Mouse (Mus musculus): ENCODE measurements at regions not wholly inside any gene's neighbourhood (a gene's known extent, or its start where the extent isn't known, plus 50 kb on each side); places are given as distances from the start of the nearest gene placed in this dataset.

DNA sequence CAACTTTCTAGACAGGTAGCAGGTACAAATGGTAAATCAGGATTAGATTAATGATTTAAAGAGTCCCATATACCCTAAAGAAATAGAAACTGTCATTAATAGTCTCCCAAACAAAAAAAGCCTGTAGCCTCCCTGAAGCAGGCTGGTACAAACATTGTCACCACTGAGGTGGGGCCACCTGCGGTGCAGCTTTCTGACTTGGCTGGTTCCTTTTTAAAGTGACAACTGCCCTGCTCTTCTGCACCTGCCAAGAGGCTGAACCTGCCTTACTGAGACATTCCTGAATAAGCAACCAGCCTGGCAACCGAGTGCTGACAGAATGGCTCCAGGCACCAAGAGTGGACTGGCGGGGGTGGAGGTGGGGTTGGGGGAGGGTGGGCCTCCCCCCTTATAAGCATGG, 687.0 kb upstream of the Vrk2 start:
- no peak for DNase-seq

DNA sequence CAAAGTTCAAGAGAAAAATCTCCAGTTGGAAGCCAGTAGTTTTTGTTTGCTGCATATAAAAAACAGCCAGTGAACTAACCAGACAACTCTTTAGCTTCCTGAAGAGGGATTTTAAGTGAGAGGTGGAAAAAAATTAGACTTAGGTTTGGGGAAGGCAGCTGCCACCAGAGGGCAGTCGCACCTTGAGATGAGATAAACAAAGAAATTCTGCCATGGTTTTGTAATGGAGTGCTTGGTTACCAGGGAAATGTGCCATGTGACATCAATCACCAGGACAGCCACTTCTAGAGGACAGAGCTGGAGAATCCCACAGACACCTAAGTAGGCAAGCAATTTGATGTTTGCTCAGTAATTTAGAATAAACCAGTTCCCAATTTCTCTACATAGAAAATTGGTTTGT, 670.5 kb upstream of the Vrk2 start:
- peak; percentile 82 for DNase-seq

DNA sequence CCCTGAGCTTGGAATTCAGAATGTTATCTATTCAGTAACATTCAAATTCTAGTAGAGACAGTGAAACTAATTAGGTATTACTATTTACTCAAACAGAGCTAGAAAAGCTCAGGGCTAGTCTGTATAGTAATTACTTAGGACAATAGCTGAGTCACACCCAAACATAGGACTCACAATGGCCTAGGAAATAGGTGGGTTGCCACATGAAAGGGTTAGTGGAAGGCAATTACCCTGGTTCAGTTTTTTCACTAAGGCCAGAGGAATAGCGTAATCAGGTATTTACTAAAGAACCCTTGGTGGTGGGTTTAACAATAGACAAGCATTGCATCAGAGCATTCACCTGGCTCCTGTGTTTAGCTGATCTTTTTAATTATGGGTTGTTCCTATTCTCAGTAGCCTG, 664.7 kb upstream of the Vrk2 start:
- no peak for DNase-seq

DNA sequence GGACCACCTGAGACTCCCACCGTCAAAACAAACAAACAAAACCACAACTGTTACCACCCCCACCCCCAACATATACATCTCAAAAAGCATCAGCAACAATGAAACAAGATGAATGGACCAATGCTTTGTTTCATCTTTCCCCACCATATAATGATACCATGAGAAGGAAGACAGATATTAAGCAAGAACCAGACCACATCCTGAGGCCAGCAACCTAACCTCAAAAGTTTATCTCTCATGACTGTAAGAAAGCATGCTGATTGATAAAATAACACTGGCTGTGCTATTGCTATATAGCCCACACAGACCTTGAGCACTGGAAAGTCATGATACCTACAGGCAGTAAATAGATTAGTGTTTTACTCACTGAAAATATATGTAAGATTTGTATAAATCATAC, 642.1 kb upstream of the Vrk2 start:
- no peak for DNase-seq

DNA sequence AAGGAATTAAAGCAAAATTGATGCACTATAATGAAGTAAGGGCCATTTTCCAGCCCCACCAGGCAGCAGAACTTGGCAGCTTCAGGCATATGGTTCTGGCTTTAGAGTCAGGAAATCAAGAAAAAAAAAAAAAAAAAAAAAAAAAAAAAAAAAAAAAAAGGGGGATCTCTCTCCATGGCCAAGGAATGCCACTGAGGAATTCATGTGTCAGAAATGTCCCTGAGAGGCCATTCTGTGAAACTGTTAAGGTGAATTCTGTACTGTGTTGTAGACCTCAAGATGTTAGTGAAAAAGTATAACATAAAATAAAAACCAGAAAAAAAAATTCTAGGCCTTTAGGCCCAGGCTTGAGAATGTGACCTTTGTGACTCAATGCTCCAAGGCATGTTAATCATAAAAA, 632.7 kb upstream of the Vrk2 start:
- DNase-seq: no peak

DNA sequence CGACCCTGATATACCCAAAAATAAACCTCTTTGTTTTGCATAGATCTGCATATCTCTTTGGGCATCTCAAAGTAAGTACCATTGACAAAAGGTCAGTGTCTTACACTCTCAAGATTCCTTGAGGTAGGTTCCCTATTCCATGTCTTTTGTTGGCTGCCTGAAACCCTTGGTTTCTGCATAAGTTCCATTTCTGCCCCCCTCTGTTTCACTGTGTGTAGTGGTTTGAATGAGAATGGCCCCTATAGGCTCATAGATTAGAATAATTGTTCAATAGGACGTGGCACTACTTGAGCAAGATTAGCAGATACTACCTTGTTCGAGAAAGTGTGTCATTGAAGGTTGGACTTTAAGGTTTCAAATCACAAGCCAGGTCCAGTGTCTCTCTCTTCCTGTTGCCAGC, 628.6 kb upstream of the Vrk2 start:
- no peak for DNase-seq

DNA sequence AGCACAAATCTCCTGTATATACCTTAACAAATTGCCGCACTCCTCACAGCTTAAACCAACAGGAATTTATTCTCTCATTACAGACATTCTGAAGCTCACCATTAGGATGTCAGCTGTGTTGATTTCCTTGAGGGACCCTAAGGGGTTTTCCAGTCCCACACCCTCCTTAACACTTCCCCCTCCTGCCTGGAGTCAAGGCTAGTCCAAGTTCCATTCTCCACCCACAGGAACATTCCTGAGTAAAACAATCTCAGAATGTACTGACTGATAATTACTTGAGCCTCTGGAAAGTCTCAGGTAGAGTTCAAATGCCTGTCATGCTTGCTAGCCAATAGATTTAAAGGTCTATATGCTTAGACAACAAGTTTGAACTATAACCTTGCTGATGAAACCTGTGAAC, 628.2 kb upstream of the Vrk2 start:
- DNase-seq: no peak

DNA sequence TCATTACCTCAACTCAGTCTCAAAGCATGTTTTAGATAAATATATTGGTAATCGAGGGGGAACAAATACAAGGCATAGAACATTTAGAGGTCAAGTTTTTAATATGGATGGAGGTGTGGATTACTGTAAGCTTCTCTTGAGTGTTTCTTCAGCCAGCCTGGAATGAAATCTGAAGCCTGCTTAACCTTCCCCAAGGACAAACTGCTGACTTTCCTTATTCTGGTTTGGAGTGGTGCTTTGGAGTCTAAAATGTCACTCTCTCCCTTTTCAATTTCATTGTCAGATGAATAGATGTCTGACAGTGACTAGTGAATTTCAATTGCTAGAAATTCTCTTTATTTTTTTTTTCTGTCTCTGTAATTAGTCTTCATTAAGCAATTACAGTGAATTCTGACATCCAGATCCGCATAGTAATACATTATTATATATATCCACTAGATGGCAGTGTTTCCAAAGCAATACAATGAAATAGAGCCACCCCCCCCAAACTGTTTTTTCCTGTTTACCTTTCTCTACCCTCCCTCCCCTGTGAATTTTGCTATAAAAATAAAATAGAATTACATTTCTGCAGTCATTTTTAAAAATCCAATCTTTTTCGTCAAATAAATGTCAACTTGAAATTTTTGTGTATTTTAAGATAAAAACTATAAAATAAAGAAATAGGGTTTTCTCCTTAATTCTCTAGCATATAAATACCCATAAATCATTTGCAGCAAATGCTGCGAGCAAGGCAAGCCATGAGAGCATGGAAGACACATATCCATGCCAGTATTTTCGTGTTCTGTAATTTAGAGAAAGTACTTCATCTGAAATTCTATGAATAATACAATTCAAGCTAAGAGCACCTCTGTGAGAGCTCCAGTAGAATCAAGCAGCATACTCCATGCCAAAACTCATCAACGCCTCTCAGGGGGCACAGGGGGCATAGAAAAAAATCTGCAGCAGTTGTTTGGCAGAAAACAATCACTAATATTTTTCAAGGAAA, 626.2 kb upstream of the Vrk2 start:
- peak; percentile 52 for DNase-seq

DNA sequence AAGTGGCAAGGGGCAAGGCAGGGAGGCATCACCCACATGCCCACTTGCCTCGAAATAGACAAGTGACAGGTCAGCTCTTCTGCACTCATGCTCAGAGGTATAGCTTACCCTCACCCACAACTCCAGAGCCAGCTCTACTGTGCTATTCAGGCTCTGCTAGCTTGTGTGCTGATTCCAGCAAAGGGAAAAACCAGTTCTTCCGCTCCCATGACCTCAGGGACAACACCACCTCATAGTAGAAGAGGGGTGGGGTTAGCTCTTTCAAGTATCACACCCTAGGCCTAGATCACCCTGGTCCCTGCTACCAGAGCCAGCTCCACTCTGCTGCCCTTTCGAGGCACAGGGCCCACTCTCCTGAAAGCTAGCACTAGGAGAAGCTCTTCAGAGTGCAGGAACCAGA, 622.0 kb upstream of the Vrk2 start:
- no peak for DNase-seq

DNA sequence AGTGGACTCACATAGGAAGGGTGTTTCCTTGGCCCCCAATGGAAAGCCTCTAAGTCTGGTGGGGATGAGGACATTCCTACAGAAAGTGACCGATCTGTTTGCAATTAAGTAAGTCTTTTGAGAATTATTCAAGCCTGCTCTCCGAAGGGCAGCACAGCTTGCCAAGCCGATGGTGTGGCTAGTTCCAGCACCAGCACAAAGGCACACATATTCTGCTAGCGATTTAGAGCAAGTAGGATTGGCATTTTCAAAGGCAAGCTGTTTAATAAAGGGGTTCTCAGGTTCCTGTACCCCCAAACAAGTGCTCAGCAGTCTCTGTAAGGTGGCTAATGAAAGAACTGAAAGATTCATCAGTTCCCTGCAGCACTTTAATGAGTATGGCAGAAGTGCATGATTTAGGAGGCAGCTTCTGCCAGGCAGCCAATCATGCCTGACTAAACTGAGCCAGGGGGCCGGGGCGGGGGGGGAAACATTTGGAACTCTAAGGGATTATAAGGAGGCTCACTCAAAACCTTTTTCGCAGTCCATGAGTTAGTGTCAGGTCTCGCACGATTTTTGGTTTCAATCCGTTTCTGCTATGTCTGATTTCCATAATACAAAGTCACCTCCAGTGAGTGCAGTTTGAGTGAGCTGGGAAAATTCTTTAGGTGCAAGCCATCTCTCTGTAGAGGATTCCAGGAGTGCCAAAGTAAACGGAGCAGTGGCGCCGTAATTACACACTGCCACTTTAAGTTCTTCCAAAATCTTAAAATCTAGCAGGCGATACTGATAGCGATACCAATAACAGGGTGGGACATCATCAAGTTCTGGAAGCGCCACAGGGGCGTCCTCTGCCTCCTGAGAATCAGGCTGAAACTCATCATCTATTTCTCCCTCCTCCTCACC, 609.8 kb upstream of the Vrk2 start:
- DNase-seq: no peak

DNA sequence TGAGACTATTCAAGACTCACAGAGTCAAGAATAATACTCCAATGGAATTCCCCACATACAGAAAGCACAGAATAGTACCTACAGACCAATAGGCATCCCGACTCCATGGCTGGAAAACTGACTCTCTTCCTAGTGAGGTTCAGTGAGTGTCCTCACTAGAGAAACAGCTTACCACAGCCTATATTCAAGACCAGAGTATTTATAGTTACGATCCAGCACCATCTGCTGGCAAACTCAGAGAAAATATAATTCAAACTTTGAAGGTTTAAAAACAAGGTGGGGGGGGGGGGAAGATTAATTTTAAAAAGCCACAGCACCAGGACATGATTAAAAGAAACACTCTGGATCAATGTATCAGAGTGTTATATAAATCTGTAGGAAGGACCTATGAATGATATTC, 590.2 kb upstream of the Vrk2 start:
- no peak for DNase-seq

DNA sequence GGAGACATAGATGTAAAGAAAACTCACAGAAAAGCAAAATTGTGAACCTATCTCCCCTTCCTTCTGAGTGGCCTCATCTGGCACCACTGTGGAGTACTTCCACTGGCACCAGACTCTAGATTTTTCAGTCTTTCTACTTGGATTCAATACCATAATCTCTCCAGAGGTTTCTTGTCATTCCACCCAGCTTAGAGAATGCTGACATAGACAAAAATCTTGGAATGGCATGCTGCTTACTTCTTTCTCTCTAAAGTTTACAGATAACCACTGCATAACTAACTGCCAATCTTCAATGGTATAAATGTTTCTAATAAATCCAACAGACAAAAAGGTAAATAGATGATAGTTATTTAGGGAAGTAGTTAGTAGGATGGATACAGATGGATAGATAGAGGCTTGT, 589.6 kb upstream of the Vrk2 start:
- DNase-seq: no peak

DNA sequence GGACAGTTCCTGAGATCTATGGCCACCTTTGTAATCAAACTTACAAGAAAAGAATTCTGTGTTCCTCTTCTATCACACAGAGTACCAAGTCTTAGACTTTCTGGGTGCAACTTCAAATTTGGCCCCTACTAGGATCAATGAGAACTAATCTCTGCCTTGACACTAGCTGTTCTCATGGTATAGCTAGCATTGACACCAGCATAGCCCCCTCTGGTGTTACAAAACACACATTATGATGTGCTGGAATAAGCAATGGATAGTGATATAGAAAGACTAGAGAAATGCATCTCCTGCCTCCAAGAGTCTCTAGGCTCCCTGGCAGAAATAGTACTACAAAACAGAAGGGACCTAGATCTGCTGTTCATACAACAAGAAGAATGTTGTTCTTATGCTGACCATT, 566.6 kb upstream of the Vrk2 start:
- DNase-seq: no peak
